Mouse (Mus musculus) lung, postnatal 0 days (tissue): ENCODE measurements around the gene Gm49336.

ENCODE experiments used
- CTCF ChIP-seq: IDR thresholded peaks from 2 replicates; pipeline ENCODE4 v1.5.1; 2016; ENCODE audit warnings: antibody characterized with exemption, mild to moderate bottlenecking
- EP300 ChIP-seq: IDR thresholded peaks from 2 replicates; pipeline ENCODE4 v1.6.1; 2016; ENCODE audit warnings: antibody characterized with exemption, mild to moderate bottlenecking, control low read depth

GRCm38 (mm10) chr14:60188201-60188825 lies 63.0 kb downstream of the Gm49336 start:
- TF ChIP-seq CTCF = no peak
- no peak for TF ChIP-seq EP300
